Mouse (Mus musculus) left cerebral cortex, postnatal 25 days (tissue): ENCODE measurements around the gene Arhgap19. TPM values are rescaled to one million over a fixed set of nuclear protein-coding genes. Genes with fewer than 3 reads are reported as not detected.

Experiments
- DNase-seq, 2 experiments: peaks; one replicate each; pipeline ENCODE4 v3.0.0; 2022; ENCODE audit warnings: low spot score in 2 of 2, mixed read lengths in 1 of 2
- intact Hi-C: fragments of 180-260 bp; cut with DNase I; formaldehyde crosslinking; loops from one replicate; pipeline ENCODE4 v1.15.1; 2025
- total RNA-seq, 2 experiments: library from RNA; stranded (reverse); gene quantifications; 2 replicates each; pipeline ENCODE4 v1.2.3; 2021

Gene Arhgap19
- total RNA-seq, 2 experiments from 2014 or later = 2.7 to 3.7 TPM

GRCm38 (mm10) chr19:41759765-41760164 lies 42.1 kb downstream of the Arhgap19 start:
- intact Hi-C loops = loop anchor here (2.0 to 5.0 kb wide), 2 partner anchors 113 to 672 kb away; no protein-coding TSS in a partner anchor
- DNase-seq = no peak

GRCm38 (mm10) chr19:41759270-41759669 lies 42.6 kb downstream of the Arhgap19 start:
- DNase-seq = peak in 1 of 2 experiments; percentile 69
- intact Hi-C loops = no loop called here

GRCm38 (mm10) chr19:41754760-41755159 lies 47.1 kb downstream of the Arhgap19 start:
- DNase-seq = no peak
- intact Hi-C loops = no loop called here

GRCm38 (mm10) chr19:41751906-41752305 lies 49.9 kb downstream of the Arhgap19 start:
- intact Hi-C loops = no loop called here

GRCm38 (mm10) chr19:41747436-41747835 lies 54.4 kb downstream of the Arhgap19 start:
- peak in 1 of 2 experiments; percentile 45 for DNase-seq

More at GRCm38 (mm10) chr19:41751906-41752305, 49.9 kb downstream of the Arhgap19 start:
- no peak for DNase-seq

GRCm38 (mm10) chr19:41745941-41746557 lies 55.8 kb downstream of the Arhgap19 start:
- intact Hi-C loops = no loop called here
- DNase-seq = peak in 1 of 2 experiments; percentile 67

More at GRCm38 (mm10) chr19:41747436-41747835, 54.4 kb downstream of the Arhgap19 start:
- intact Hi-C loops = no loop called here

GRCm38 (mm10) chr19:41743396-41743795 lies 58.5 kb downstream of the Arhgap19 start, which contains the start of gene Slit1:
Gene Slit1, minus strand, starts transcription at chr19:41743665.
- intact Hi-C loops = loop anchor here (5.0 kb wide), 1 partner anchor 46 kb away; no protein-coding TSS in a partner anchor

GRCm38 (mm10) chr19:41738896-41739295 lies 63.0 kb downstream of the Arhgap19 start:
- intact Hi-C loops = no loop called here
- DNase-seq = no peak

More at GRCm38 (mm10) chr19:41743396-41743795, 58.5 kb downstream of the Arhgap19 start, which contains the start of gene Slit1:
- DNase-seq = peak; percentile 73 to 79

GRCm38 (mm10) chr19:41738429-41738805 lies 63.4 kb downstream of the Arhgap19 start:
- DNase-seq = no peak
- intact Hi-C loops = no loop called here

GRCm38 (mm10) chr19:41737657-41738428 lies 64.0 kb downstream of the Arhgap19 start:
- intact Hi-C loops = loop anchor here (2.0 kb wide), 1 partner anchor 47 kb away; no protein-coding TSS in a partner anchor
- DNase-seq = peak; percentile 51 to 59

GRCm38 (mm10) chr19:41734685-41735084 lies 67.2 kb downstream of the Arhgap19 start:
- intact Hi-C loops = no loop called here
- peak in 1 of 2 experiments; percentile 75 for DNase-seq

GRCm38 (mm10) chr19:41725491-41725890 lies 76.4 kb downstream of the Arhgap19 start:
- intact Hi-C loops = no loop called here
- no peak for DNase-seq

- intact Hi-C loops = no loop called here
- peak in 1 of 2 experiments; percentile 73 for DNase-seq
Observed at GRCm38 (mm10) chr19:41724831-41725470, 76.9 kb downstream of the Arhgap19 start.

GRCm38 (mm10) chr19:41723337-41723736 lies 78.5 kb downstream of the Arhgap19 start:
- intact Hi-C loops = no loop called here
- no peak for DNase-seq

GRCm38 (mm10) chr19:41719436-41719835 lies 82.4 kb downstream of the Arhgap19 start:
- no peak for DNase-seq
- intact Hi-C loops = no loop called here

Other genes with a start within 250 kb of the Arhgap19 start
- gene Gm340, start 219.7 kb downstream of the Arhgap19 start, total RNA-seq = 10 to 100 TPM; 12.5 to 14.2 TPM
- gene Slit1, start 58.4 kb downstream of the Arhgap19 start, total RNA-seq = 10 to 100 TPM; 46.4 to 49.8 TPM
- 10 to 100 TPM; 14.2 to 15.2 TPM for gene Frat1, start 27.9 kb upstream of the Arhgap19 start, total RNA-seq
- gene Frat2, start 46.1 kb upstream of the Arhgap19 start, total RNA-seq = 1 to 10 TPM; 7.4 to 7.6 TPM
- gene Rrp12, start 94.1 kb upstream of the Arhgap19 start, total RNA-seq = 10 to 100 TPM; 34.5 to 35.5 TPM
- gene Pgam1, start 109.9 kb upstream of the Arhgap19 start, total RNA-seq = 100 to 1,000 TPM; 574 to 598 TPM
- gene Exosc1, start 131.4 kb upstream of the Arhgap19 start, total RNA-seq = 10 to 100 TPM; 28.0 to 28.5 TPM
- 10 to 100 TPM; 45.3 to 46.2 TPM for gene Zdhhc16, start 131.4 kb upstream of the Arhgap19 start, total RNA-seq
- gene Mms19, start 179.1 kb upstream of the Arhgap19 start, total RNA-seq = 10 to 100 TPM; 23.7 to 27.0 TPM
- gene Ubtd1, start 179.7 kb upstream of the Arhgap19 start, total RNA-seq = 10 to 100 TPM; 10.7 to 13.6 TPM
- under 1 TPM in 1 of 2 experiments, not detected in 1; 0.30 TPM for gene Ankrd2, start 234.0 kb upstream of the Arhgap19 start, total RNA-seq
- gene Hoga1, start 243.6 kb upstream of the Arhgap19 start, total RNA-seq = 1 to 10 TPM; 3.1 to 5.0 TPM